Mouse (Mus musculus) forebrain, embryonic 11.5 days (tissue): Measurements from ENCODE around the gene Smg9. TPM values are rescaled to one million over a fixed set of nuclear protein-coding genes. Genes with fewer than 3 reads are reported as not detected.

Experiments used
- ATAC-seq: fragments of 200-750 bp; cut with Nextera tagmentation; replicated peaks from 2 replicates; pipeline ENCODE4 v1.8.0; 2017; ENCODE audit warnings: moderate TSS enrichment; ENCODE audit not compliant: low FRiP score
- DNase-seq: peaks from one replicate; pipeline ENCODE4 v3.0.0-alpha.2; 2017; ENCODE audit warnings: low spot score
- H3K27ac ChIP-seq: fragments of 300-500 bp; sonication (generic); 2 replicates; pipeline ENCODE4 v1.5.1; 2014; ENCODE audit warnings: low read depth, low read length
- H3K27me3 ChIP-seq: fragments of 300-500 bp; sonication (generic); 2 replicates; pipeline ENCODE4 v1.6.1; 2014; ENCODE audit warnings: mild to moderate bottlenecking, low read length, mixed read lengths; ENCODE audit not compliant: control insufficient read depth, insufficient read depth
- H3K36me3 ChIP-seq: fragments of 300-500 bp; sonication (generic); 2 replicates; pipeline ENCODE4 v1.6.1; 2014; ENCODE audit warnings: mild to moderate bottlenecking, low read length, moderate library complexity, mixed read lengths; ENCODE audit not compliant: control insufficient read depth, insufficient read depth
- H3K4me1 ChIP-seq: fragments of 300-500 bp; sonication (generic); replicated peaks from 2 replicates; pipeline ENCODE4 v1.6.1; 2014; ENCODE audit warnings: low read length, mixed read lengths; ENCODE audit not compliant: control insufficient read depth, insufficient read depth
- H3K4me2 ChIP-seq: fragments of 300-500 bp; sonication (generic); 2 replicates; pipeline ENCODE4 v1.6.1; 2014; ENCODE audit warnings: low read depth, mild to moderate bottlenecking, low read length, moderate library complexity, mixed read lengths; ENCODE audit not compliant: severe bottlenecking
- H3K4me3 ChIP-seq: fragments of 300-500 bp; sonication (generic); 2 replicates; pipeline ENCODE4 v1.5.1; 2014; ENCODE audit warnings: low read depth, low read length
- H3K9ac ChIP-seq: fragments of 300-500 bp; sonication (generic); 2 replicates; pipeline ENCODE4 v1.6.1; 2014; ENCODE audit warnings: low read length
- H3K9me3 ChIP-seq: fragments of 300-500 bp; sonication (generic); 2 replicates; pipeline ENCODE4 v1.6.1; 2016; ENCODE audit warnings: low read length, mixed read lengths; ENCODE audit not compliant: control insufficient read depth
- WGBS: fragments of 180-500 bp; shearing (Covaris S2); extraction: QIAGEN DNeasy Blood & Tissue Kit; methylation state at CpG from one replicate; pipeline ENCODE4 v1.1.7; 2014; 5-methylcytosine and 5-hydroxymethylcytosine counted together
- polyA plus RNA-seq: library from polyadenylated mRNA; unstranded; fragments of >200 nt; fragmentation: Nextera tagmentation; extraction: Ambion mirVana; gene quantifications from 2 replicates; pipeline ENCODE4 v1.2.1, GENCODE M21; 2014

Smg9 gene
- polyA plus RNA-seq, 1 experiment from 2014 or later: 29.6 TPM

GRCm38 (mm10) chr7:24461376-24462051 is 62.1 kb downstream of the Smg9 start:
- H3K4me2 ChIP-seq: no peak overlapping the region
- no peaks in the 10 kb centered on the region for H3K9me3 ChIP-seq
- H3K4me3 ChIP-seq: no peak overlapping the region
- H3K9ac ChIP-seq: no peak overlapping the region
- ATAC-seq: no peak
- H3K27ac ChIP-seq: no peak overlapping the region
- DNase-seq: no peak
- peaks cover 2% of the 10 kb centered on the region; the same call in 1 of the 2 replicates for H3K27me3 ChIP-seq
- H3K4me1 ChIP-seq: peaks cover 3% of the 10 kb centered on the region; the same call in 1 of the 2 replicates
- WGBS: 73% methylated on average over 14 of the region's 14 CpGs
- H3K36me3 ChIP-seq: no peaks in the 10 kb centered on the region

GRCm38 (mm10) chr7:24462388-24463319 is 63.2 kb downstream of the Smg9 start, which contains the start of gene Plaur:
Gene Plaur, plus strand, starts transcription at chr7:24462484.
- peaks cover 2% of the 10 kb centered on the region; the same call in 1 of the 2 replicates for H3K27me3 ChIP-seq
- ATAC-seq: 0 out of 2 replicates have a peak, but pooled peaks have one; percentile 33
- H3K4me1 ChIP-seq: peaks cover 3% of the 10 kb centered on the region; the same call in 1 of the 2 replicates
- H3K9ac ChIP-seq: no peak within 1 kb of the TSS
- no peak within 1 kb of the TSS for H3K4me3 ChIP-seq
- DNase-seq: no peak
- H3K27ac ChIP-seq: no peak within 1 kb of the TSS
- no peaks in the 10 kb centered on the region for H3K36me3 ChIP-seq
- WGBS: 12% methylated on average over 27 of the region's 27 CpGs
- no peaks in the 10 kb centered on the region for H3K9me3 ChIP-seq
- H3K4me2 ChIP-seq: peak within 1 kb of the TSS; percentile 26

GRCm38 (mm10) chr7:24466835-24467234 is 67.4 kb downstream of the Smg9 start:
- H3K4me3 ChIP-seq: no peak overlapping the region
- H3K9me3 ChIP-seq: peaks cover 4% of the 10 kb centered on the region; the same call in 1 of the 2 replicates
- DNase-seq: no peak
- WGBS: 79% methylated on average over 6 of the region's 6 CpGs
- H3K27ac ChIP-seq: no peak overlapping the region
- peaks cover 2% of the 10 kb centered on the region; the same call in 1 of the 2 replicates for H3K27me3 ChIP-seq
- H3K9ac ChIP-seq: no peak overlapping the region
- H3K4me2 ChIP-seq: no peak overlapping the region
- ATAC-seq: no peak
- H3K36me3 ChIP-seq: no peaks in the 10 kb centered on the region
- peaks cover 3% of the 10 kb centered on the region; the same call in 1 of the 2 replicates for H3K4me1 ChIP-seq

DNA sequence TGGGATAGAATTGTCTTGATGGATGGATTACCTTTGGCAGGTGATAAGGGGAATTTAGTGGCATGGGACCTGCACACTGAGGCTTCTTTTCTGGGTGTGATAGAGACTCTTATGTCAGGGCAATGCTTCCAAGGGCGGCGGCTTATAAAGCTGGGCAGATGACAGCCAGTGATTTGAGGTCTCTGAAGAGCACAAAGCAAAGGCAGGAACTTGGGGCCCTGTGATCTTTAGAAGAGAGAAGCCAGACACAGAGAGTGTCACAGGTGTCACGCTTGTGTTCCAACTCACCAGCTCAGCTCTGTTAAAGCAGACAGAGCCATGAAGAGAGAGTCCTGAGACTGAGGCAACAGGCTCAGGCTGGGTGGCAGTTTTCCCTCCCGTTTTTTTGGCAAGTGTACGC is 68.5 kb downstream of the Smg9 start:
- WGBS: 88% methylated on average over 5 of the region's 5 CpGs
- ATAC-seq: no peak

GRCm38 (mm10) chr7:24469126-24469525 is 69.7 kb downstream of the Smg9 start:
- no peak overlapping the region for H3K4me2 ChIP-seq
- no peaks in the 10 kb centered on the region for H3K4me1 ChIP-seq
- no peak for ATAC-seq
- no peak overlapping the region for H3K27ac ChIP-seq
- H3K27me3 ChIP-seq: no peaks in the 10 kb centered on the region
- no peak overlapping the region for H3K4me3 ChIP-seq
- no peaks in the 10 kb centered on the region for H3K36me3 ChIP-seq
- no peak overlapping the region for H3K9ac ChIP-seq
- H3K9me3 ChIP-seq: peaks cover 4% of the 10 kb centered on the region; the same call in 1 of the 2 replicates
- no peak for DNase-seq
- 87% methylated on average over 3 of the region's 3 CpGs for WGBS

More for the DNA sequence above, 68.5 kb downstream of the Smg9 start:
- Histone ChIP-seq H3K9me3 (peaks cover 4% of the 10 kb centered on the region; the same call in 1 of the 2 replicates), H3K9ac (no peak overlapping the region), H3K27me3 (no peaks in the 10 kb centered on the region), H3K4me1 (no peaks in the 10 kb centered on the region; the same call in 1 of the 2 replicates), H3K27ac (no peak overlapping the region), H3K4me3 (no peak overlapping the region), H3K4me2 (no peak overlapping the region), H3K36me3 (no peaks in the 10 kb centered on the region)
- no peak for DNase-seq

DNA sequence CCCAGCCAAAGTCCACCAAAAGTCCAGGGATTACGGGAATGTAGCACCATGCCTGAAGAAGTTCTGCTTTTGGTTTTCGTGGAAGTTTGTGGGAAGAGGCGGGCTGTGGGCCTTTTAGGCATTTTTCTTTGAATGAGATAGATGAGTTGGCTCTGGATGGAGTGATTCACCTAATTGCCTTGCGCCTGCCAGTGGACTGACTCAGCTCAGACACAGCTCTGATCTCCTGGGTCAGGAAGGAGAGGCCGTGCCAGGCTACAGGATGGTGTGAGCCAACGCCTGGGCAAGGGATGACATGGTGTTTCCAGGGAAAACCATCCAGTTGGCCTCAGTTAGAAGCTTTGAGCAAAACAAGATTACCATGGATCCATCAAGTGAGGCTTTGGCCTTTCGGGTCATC is 70.9 kb downstream of the Smg9 start:
- H3K4me1 ChIP-seq: no peaks in the 10 kb centered on the region
- WGBS: 96% methylated on average over 7 of the region's 7 CpGs
- H3K4me2 ChIP-seq: no peak overlapping the region
- no peak overlapping the region for H3K4me3 ChIP-seq
- H3K9ac ChIP-seq: no peak overlapping the region
- no peak for ATAC-seq
- no peak for DNase-seq
- H3K9me3 ChIP-seq: peaks cover 4% of the 10 kb centered on the region; the same call in 1 of the 2 replicates
- H3K36me3 ChIP-seq: no peaks in the 10 kb centered on the region
- H3K27me3 ChIP-seq: no peaks in the 10 kb centered on the region
- no peak overlapping the region for H3K27ac ChIP-seq

Other genes starting within 250 kb of the Smg9 start
- gene Zfp114, start 224.6 kb upstream of the Smg9 start, polyA plus RNA-seq: 6.2 and 6.7 TPM in 2 replicates
- gene Zfp111, start 188.2 kb upstream of the Smg9 start, polyA plus RNA-seq: 9.6 and 12.3 TPM in 2 replicates
- 5.0 and 5.7 TPM in 2 replicates for gene Zfp109, start 162.1 kb upstream of the Smg9 start, polyA plus RNA-seq
- 2.6 and 3.0 TPM in 2 replicates for gene Zfp108, start 144.8 kb upstream of the Smg9 start, polyA plus RNA-seq
- 7.4 and 9.0 TPM in 2 replicates for gene Zfp93, start 129.2 kb upstream of the Smg9 start, polyA plus RNA-seq
- 43.4 and 48.7 TPM in 2 replicates for gene Zfp61, start 98.4 kb upstream of the Smg9 start, polyA plus RNA-seq
- gene Zfp94, start 83.0 kb upstream of the Smg9 start, polyA plus RNA-seq: 15.2 and 15.9 TPM in 2 replicates
- gene Tescl, start 65.7 kb upstream of the Smg9 start, polyA plus RNA-seq: 0.23 TPM in 1 of 2 replicates, not detected in the other
- not detected in 2 replicates for gene Lypd5, start 50.4 kb upstream of the Smg9 start, polyA plus RNA-seq
- gene Kcnn4, start 29.4 kb upstream of the Smg9 start, polyA plus RNA-seq: 3.5 and 4.1 TPM in 2 replicates
- not detected in 2 replicates for gene Irgc1, start 52.7 kb downstream of the Smg9 start, polyA plus RNA-seq
- 1.1 and 1.2 TPM in 2 replicates for gene Plaur, start 62.9 kb downstream of the Smg9 start, polyA plus RNA-seq
- 7.1 and 8.9 TPM in 2 replicates for gene Cadm4, start 82.4 kb downstream of the Smg9 start, polyA plus RNA-seq
- gene Zfp428, start 107.4 kb downstream of the Smg9 start, polyA plus RNA-seq: 109 and 114 TPM in 2 replicates
- 0.96 and 1.3 TPM in 2 replicates for gene AC161166.1, start 112.8 kb downstream of the Smg9 start, polyA plus RNA-seq
- gene Irgq, start 131.1 kb downstream of the Smg9 start, polyA plus RNA-seq: 16.1 and 16.4 TPM in 2 replicates
- gene Pinlyp, start 146.5 kb downstream of the Smg9 start, polyA plus RNA-seq: not detected in 2 replicates
- 140 and 150 TPM in 2 replicates for gene Xrcc1, start 146.7 kb downstream of the Smg9 start, polyA plus RNA-seq
- gene Ethe1, start 187.9 kb downstream of the Smg9 start, polyA plus RNA-seq: 17.9 and 21.4 TPM in 2 replicates
- 2.2 and 2.5 TPM in 2 replicates for gene Zfp575, start 188.0 kb downstream of the Smg9 start, polyA plus RNA-seq
- gene Phldb3, start 211.1 kb downstream of the Smg9 start, polyA plus RNA-seq: not detected in 2 replicates
- 0.69 and 0.73 TPM in 2 replicates for gene Lypd3, start 236.9 kb downstream of the Smg9 start, polyA plus RNA-seq